Mouse (Mus musculus) liver, adult 2 months (tissue): Measurements from ENCODE around the gene Tenm3.

Source experiments
- CTCF ChIP-seq: fragments of 200-500 bp; IDR thresholded peaks from 2 replicates; pipeline ENCODE4 v1.5.1; 2011; ENCODE audit warnings: low read depth, low read length, control low read depth
- POLR2A ChIP-seq: fragments of 200-500 bp; IDR thresholded peaks from 2 replicates; pipeline ENCODE4 v1.6.1; 2011; ENCODE audit warnings: low read length, control low read depth; ENCODE audit not compliant: insufficient read depth; ENCODE audit errors: extremely low read depth

DNA sequence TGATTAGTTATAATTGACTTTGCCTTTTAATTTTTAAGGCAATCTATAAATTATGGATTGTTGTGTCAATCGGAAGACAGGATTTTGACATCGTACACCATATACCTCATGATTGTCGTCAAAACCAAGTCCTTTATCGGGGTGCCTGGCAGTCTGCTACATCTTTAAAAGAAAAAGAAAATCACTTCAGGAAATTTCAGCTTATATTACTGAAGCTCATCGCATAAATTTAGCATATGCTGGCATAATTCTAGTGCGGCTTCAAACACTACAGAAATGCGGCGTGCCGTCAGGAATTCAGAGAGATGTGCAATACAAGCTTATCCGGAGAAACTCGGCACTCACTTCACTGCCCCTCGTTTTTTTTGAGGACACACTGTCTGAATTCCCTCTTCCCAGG, 332.2 kb downstream of the Tenm3 start:
- TF ChIP-seq POLR2A (no peak), CTCF (no peak)
